Mouse (Mus musculus): ENCODE data around the gene Nol11. TPM values are rescaled to one million over a fixed set of nuclear protein-coding genes. Genes with fewer than 3 reads are reported as not detected.
A peak's percentile ranks its signal among the peaks of the same experiment; 100 is the strongest.
"Not testable (repeated sequence)": the region's sequence is repeated elsewhere in the genome, so short reads cannot be mapped to it uniquely, and the experiment has no call there.

Gene Nol11
- total RNA-seq, 2 experiments from 2014 or later = 13.6 to 15.4 TPM

GRCm38 (mm10) chr11:107213745-107214144 lies 24.6 kb upstream of the Nol11 start:
- H3K27ac ChIP-seq = no peak overlapping the region
- intact Hi-C loops (cut with DNase I) = loop anchor here (2.0 to 5.0 kb wide), 2 partner anchors 179 to 259 kb away; no protein-coding TSS in a partner anchor
- DNase-seq = no peak
- H3K4me3 ChIP-seq = no peak overlapping the region
- peak; percentile 74 for TF ChIP-seq CTCF (IDR thresholded peaks at IDR 0.05)

GRCm38 (mm10) chr11:107209818-107210217 lies 20.6 kb upstream of the Nol11 start:
- intact Hi-C loops (cut with DNase I) = loop anchor here (5.0 kb wide), 1 partner anchor 182 kb away; no protein-coding TSS in a partner anchor
- no peak overlapping the region for H3K27ac ChIP-seq
- H3K4me3 ChIP-seq = no peak overlapping the region
- no peak for DNase-seq
- TF ChIP-seq CTCF (IDR thresholded peaks at IDR 0.05) = no peak

DNA sequence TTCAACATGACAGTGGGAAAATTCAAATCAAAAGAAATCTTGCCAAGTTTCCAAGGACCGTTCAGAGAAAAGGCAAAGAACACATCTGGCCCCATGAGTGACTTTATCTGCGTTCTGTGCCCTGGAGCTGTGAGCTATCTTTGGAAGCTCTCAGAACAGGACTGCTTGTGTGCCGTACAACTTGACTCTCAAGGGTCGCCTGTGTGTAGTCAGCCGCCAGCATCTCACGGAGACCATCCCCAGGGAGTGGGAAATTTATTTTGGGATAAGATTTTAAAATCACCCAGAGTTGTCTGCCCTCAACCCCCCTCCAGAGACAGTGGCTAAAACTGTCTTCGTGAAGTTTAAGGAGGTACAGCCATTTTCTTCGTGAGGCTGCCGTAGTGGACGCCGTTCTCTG lies 12.6 kb upstream of the Nol11 start:
- H3K4me3 ChIP-seq = peak overlapping the region; percentile 55
- H3K27ac ChIP-seq = peak overlapping the region; percentile 64
- no peak for TF ChIP-seq CTCF (IDR thresholded peaks at IDR 0.05)
- intact Hi-C loops (cut with DNase I) = no loop called here
- DNase-seq = no peak

- TF ChIP-seq CTCF (IDR thresholded peaks at IDR 0.05) = no peak
- no peak for DNase-seq
- no peak overlapping the region for H3K27ac ChIP-seq
- H3K4me3 ChIP-seq = no peak overlapping the region
- intact Hi-C loops (cut with DNase I) = no loop called here
These were observed 10.1 kb upstream of the Nol11 start for GRCm38 (mm10) chr11:107199281-107199680.

GRCm38 (mm10) chr11:107195334-107195733 lies 6.2 kb upstream of the Nol11 start:
- no peak for TF ChIP-seq CTCF (IDR thresholded peaks at IDR 0.05)
- Histone ChIP-seq H3K4me3 (no peak overlapping the region), H3K27ac (peak overlapping the region; percentile 56)
- no peak for DNase-seq
- intact Hi-C loops (cut with DNase I) = no loop called here

GRCm38 (mm10) chr11:107190376-107190775 lies 1.2 kb upstream of the Nol11 start:
- TF ChIP-seq CTCF (IDR thresholded peaks at IDR 0.05) = no peak
- peak; percentile 23 for DNase-seq
- Histone ChIP-seq H3K4me3 (no peak overlapping the region), H3K27ac (no peak overlapping the region)
- intact Hi-C loops (cut with DNase I) = no loop called here

- no peak for TF ChIP-seq CTCF (IDR thresholded peaks at IDR 0.05)
- DNase-seq = no peak
- no peak overlapping the region for H3K27ac ChIP-seq
These were observed 5.4 kb downstream of the Nol11 start for GRCm38 (mm10) chr11:107183777-107184176.

GRCm38 (mm10) chr11:107161215-107161614 lies 28.0 kb downstream of the Nol11 start:
- no peak for DNase-seq
- H3K4me3 ChIP-seq = no peak overlapping the region
- intact Hi-C loops (cut with DNase I) = no loop called here
- no peak overlapping the region for H3K27ac ChIP-seq
- TF ChIP-seq CTCF (IDR thresholded peaks at IDR 0.05) = no peak

More at GRCm38 (mm10) chr11:107183777-107184176, 5.4 kb downstream of the Nol11 start:
- intact Hi-C loops (cut with DNase I) = no loop called here
- no peak overlapping the region for H3K4me3 ChIP-seq

GRCm38 (mm10) chr11:107159034-107159433 lies 30.1 kb downstream of the Nol11 start:
- peak; percentile 63 for TF ChIP-seq CTCF (IDR thresholded peaks at IDR 0.05)
- no peak for DNase-seq
- no peak overlapping the region for H3K27ac ChIP-seq
- intact Hi-C loops (cut with DNase I) = no loop called here
- H3K4me3 ChIP-seq = no peak overlapping the region

- intact Hi-C loops (cut with DNase I) = no loop called here
- DNase-seq = peak; percentile 31
- no peak for TF ChIP-seq CTCF (IDR thresholded peaks at IDR 0.05)
- no peak overlapping the region for H3K4me3 ChIP-seq
- no peak overlapping the region for H3K27ac ChIP-seq
These were observed 32.1 kb downstream of the Nol11 start for GRCm38 (mm10) chr11:107156977-107157642.

- DNase-seq = no peak
- no peak overlapping the region for H3K4me3 ChIP-seq
- TF ChIP-seq CTCF (IDR thresholded peaks at IDR 0.05) = no peak
- intact Hi-C loops (cut with DNase I) = no loop called here
- no peak overlapping the region for H3K27ac ChIP-seq
These were observed 33.9 kb downstream of the Nol11 start for GRCm38 (mm10) chr11:107155292-107155691.

DNA sequence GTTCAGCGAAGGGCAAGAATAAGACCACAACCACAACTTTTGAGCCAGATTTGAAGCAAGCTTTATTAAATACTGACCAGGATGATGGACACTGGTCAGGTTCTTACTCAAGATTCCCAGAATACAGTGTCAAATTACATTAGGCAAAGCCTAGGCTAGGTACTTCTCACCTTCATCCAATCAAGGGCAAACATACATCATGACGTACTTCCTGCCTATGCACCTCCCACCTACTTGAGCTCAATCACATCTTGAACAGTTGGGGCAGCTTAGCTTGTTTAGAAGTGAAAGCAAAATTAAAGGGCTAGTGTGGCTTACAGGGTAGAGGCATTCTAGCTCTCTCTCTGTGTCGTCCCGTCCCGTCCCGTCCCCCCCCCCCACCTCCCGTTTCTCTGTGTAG lies 34.8 kb downstream of the Nol11 start:
- H3K27ac ChIP-seq = no peak overlapping the region
- no peak for DNase-seq
- H3K4me3 ChIP-seq = no peak overlapping the region
- intact Hi-C loops (cut with DNase I) = loop anchor here (5.0 kb wide), 1 partner anchor 52 kb away; no protein-coding TSS in a partner anchor
- no peak for TF ChIP-seq CTCF (IDR thresholded peaks at IDR 0.05)

DNA sequence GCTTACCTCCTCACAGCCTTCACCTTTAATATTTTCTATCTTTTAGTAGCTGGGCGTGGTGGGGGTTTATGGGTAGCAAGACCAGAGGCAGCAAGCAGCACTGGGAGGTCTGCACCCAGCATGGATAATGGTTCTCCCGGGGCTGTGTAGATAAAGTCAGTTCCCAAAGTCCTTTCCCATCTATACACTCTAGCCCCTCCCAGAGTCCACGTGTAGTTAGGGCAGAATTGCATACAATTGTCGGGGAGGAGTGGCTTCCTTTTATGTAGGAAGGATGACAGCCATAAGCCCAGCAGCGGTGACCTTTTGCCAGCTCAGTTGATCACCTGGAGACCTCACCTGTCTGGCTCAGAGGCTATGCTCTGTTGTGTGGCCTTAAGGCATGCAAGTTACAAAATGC lies 35.5 kb downstream of the Nol11 start:
- Histone ChIP-seq H3K27ac (no peak overlapping the region), H3K4me3 (no peak overlapping the region)
- no peak for TF ChIP-seq CTCF (IDR thresholded peaks at IDR 0.05)
- intact Hi-C loops (cut with DNase I) = loop anchor here (5.0 kb wide), 1 partner anchor 51 kb away; no protein-coding TSS in a partner anchor
- DNase-seq = no peak

GRCm38 (mm10) chr11:107151809-107152208 lies 37.4 kb downstream of the Nol11 start:
- Histone ChIP-seq H3K4me3 (no peak overlapping the region), H3K27ac (no peak overlapping the region)
- DNase-seq = no peak
- peak; percentile 64 for TF ChIP-seq CTCF (IDR thresholded peaks at IDR 0.05)
- intact Hi-C loops (cut with DNase I) = loop anchor here (5.0 kb wide), 1 partner anchor 50 kb away; no protein-coding TSS in a partner anchor

DNA sequence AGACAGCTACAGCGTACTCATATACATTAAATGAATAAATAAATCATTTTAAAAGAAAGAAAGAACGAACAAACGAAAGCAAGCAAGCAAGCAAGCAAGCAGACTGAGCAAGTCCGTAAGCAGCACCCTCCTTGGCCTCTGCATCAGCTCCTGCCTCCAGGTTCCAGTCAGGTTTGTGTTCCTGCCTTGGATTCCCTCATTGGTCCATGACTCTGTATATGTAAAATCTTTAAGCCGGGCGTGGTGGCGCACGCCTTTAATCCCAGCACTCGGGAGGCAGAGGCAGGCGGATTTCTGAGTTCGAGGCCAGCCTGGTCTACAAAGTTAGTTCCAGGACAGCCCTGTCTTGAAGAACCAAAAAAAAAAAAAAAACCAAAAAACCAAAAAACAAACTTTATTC lies 45.2 kb downstream of the Nol11 start:
- H3K27ac ChIP-seq; DNase-seq; H3K4me3 ChIP-seq; intact Hi-C loops (cut with DNase I): not testable (repeated sequence)

Data from gastrocnemius, adult 2 months (tissue).